Mouse (Mus musculus): ENCODE data around the gene E130114P18Rik.

E130114P18Rik gene

DNA sequence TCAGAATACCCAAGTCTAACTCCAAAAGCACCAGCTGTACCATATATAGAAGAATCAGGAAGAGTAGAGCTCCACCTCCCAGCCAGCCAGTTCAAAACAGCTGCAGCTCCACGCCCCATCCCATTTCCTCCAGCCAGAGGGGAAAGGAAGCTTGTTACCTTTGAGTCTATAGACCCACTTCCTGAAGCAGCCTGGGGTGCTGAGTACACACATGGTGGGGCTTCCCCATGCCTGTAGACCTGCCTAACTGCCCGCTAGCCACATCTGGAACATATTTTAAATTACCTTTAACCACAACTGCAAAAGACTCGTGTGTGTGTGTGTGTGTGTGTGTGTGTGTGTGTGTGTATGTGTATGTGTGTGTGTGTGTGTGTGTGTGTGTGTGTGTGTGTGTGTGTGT lies 120.3 kb downstream of the E130114P18Rik start:
- in situ Hi-C loops (cut with MboI): no loop called here

DNA sequence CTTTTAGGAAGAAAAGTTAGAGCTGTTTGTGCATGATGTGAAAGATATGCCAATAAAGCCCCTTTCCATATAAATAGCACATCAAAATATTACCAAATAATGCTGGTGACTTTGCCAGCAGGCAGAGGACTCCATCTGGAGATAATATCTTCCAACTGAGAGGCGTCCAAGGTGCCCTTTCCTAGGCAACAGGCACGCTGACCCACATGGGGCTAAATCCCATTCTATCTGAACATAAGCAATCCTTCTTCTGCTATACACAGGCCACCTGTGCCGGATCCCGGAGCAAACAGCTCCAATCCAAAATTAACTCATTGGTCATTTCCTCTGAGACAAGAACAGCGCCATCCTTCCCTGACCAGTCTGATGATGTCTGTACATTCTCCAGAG lies 128.3 kb downstream of the E130114P18Rik start:
- in situ Hi-C loops (cut with MboI): no loop called here

DNA sequence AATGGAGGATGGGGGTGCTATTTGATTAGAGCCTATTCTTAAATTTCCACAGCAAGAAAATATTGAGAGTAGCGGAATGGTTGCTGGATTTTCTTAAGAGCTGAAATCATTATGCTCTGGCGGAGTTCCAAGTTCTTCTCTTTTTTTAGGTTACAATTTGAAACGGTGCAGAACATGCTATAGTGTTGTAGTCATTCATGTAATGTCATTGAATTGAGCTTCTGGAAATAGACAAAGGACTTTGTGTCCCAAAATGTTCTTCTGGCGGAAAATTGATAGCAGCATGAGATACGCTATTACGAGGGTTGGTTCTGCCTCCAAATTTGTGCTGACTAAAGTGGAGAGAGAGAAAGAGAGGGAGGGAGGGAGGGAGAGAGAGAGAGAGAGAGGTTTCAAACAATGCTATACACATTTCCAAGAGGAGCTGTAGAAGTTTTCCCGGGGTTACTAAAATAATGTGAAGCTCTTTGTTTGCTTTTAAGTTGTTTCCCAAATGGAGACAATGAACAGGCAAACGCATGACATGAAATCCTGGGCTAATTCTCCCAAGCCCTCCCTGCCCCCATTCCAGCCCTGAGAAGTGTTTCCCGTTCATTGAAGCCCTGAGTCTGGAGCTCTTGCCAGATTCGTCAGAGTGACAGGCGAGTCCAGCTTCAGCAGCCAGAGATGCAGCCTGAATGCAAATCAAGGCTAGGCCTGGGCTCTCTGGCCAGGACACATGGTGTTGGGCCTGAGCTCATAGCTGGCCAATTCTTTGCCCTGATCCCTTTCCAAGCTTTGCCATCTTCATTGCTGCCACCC lies 128.9 kb downstream of the E130114P18Rik start:
- in situ Hi-C loops (cut with MboI): no loop called here

GRCm38 (mm10) chr4:97648436-97648707 lies 129.5 kb downstream of the E130114P18Rik start:
- in situ Hi-C loops (cut with MboI): no loop called here

DNA sequence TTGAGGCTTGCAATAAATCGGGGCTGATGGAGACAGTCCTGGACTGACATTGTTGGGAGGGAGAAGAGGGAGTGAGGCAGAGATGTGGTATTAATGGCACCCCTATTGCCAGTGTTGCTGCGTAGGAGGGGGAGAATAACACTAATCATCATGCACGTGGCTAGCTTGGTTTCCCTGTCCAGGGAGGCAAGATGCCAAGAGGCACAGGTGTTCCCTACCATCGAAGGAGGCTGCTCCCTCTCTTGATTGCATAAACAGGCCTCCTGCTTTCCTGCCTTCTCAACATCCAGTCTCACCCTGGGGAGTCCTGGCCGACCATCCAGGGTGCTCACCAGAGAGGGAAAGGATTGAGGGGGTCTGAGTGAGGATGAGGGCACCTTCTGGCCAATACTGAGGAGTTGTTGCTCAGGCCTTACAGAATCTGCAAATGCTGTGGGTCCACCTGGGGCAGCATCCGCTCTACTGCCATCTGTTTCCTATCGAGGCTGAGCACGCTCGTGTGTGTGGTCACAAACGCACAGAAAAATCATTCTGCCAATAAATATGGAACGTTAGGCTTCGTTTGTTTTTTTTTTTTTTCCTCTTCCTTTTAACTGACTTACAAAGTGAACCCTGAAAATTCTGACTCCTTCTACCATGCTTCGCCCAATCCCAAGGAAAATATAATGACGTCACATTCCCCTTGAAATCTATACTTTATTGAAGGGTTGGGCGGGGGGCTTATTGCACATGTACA lies 130.0 kb downstream of the E130114P18Rik start:
- in situ Hi-C loops (cut with MboI): no loop called here

GRCm38 (mm10) chr4:97647236-97647635 lies 130.6 kb downstream of the E130114P18Rik start:
- in situ Hi-C loops (cut with MboI): no loop called here

- in situ Hi-C loops (cut with MboI): no loop called here
These were observed 137.5 kb downstream of the E130114P18Rik start for GRCm38 (mm10) chr4:97640385-97640784.

- in situ Hi-C loops (cut with MboI): no loop called here
These were observed 141.3 kb downstream of the E130114P18Rik start for GRCm38 (mm10) chr4:97636569-97636968.

DNA sequence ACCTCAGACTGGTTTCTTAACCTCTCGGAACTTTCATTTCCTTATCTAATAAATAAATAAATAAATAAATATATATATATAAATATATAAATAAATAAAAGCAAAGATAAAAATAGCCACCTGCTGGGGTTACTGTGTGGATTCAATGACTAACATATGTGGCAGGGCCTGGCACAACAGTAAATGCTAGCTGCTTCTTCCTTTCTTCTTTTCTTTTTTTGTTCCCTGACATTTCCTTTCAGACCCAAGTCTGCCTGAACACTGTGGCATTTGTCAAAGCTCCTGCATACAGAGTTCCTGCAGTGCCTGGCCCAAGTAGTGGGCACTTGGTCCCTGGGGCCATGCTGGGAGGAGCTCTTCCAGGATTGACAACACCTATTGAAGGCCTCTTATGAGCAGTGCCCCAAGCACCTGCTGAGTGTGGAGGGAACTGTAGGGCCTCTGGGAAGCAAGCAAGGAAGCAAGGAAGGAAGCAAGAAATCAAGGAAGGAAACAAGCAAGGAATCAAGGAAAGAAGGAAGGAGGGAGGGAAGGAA lies 142.1 kb downstream of the E130114P18Rik start:
- in situ Hi-C loops (cut with MboI): no loop called here

- in situ Hi-C loops (cut with MboI): no loop called here
These were observed 142.6 kb downstream of the E130114P18Rik start for GRCm38 (mm10) chr4:97635296-97635755.

- in situ Hi-C loops (cut with MboI): no loop called here
These were observed 148.8 kb downstream of the E130114P18Rik start for GRCm38 (mm10) chr4:97628881-97629605.

- in situ Hi-C loops (cut with MboI): no loop called here
These were observed 151.7 kb downstream of the E130114P18Rik start for GRCm38 (mm10) chr4:97626002-97626720.

GRCm38 (mm10) chr4:97623165-97623564 lies 154.7 kb downstream of the E130114P18Rik start:
- in situ Hi-C loops (cut with MboI): no loop called here

DNA sequence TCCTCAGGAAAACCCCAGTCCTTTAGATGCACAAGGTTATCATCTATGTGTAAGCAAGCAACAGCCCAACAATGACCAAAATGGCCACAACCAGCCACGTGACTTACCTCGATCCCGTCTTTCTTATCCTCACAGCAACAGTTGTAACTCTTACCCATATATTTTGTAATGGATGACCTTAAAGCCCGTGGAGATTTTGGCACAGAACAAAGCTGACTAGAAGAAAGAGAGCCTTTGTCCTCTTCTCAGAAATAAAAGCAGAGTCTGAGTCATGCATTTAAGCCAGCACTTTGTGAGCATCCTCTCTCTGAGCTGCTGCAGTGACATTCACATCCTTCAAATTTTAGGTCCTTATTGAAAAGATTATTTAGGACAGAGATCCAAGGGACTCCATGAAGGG lies 156.1 kb downstream of the E130114P18Rik start:
- in situ Hi-C loops (cut with MboI): no loop called here

DNA sequence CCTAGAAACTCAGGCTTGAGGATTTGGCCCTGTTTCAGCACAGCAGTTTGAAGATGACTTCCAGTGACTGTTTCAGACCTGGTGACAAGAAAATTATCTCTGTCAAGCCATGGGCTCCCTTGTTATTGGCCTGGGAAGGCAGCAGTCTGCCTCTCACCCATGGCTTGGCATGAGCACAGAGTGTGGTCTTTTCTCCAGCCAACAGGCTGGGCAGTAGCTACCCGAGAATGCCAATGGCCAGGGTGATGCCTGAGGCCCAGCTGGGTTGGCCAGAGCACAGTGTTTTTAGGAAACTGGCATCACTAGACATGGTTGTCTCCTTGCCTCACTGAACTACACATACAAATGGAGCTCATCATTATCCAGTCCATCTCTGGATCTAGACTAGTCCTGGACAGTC lies 157.5 kb downstream of the E130114P18Rik start:
- in situ Hi-C loops (cut with MboI): no loop called here

DNA sequence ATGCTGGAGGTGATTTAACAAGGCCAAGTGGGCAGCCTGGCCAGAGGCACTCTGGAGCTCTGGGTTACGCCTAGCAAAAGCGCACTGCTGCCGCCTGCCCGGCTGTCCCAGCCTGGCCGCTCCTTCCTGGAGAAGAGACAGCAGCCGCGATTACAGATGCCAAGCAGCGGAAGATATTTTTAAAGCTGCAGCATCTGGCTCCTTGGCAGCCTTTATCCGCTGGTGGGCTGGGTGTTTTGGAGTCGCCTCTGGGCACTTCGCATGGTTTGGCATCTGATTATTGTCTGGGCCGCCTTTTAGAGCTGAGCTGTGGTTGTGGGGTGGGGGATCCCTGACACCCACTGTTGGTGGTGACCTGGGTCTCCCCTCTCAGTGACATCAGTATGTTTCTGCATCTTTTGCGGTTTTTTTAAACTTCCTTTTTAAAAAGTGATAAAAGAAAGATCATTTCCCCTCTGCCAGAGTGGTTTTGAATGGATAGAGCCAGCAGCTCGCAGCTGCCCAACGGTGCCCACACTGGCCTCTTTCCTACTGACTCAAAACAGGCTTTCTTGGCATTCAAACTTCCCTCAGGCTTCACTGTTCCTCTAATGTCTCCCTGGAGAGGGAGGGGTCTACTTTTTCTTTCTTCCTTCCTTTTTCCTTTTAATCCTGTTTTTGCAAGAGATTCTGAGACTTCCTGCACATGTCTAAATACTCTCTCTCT lies 159.1 kb downstream of the E130114P18Rik start:
- in situ Hi-C loops (cut with MboI): no loop called here

GRCm38 (mm10) chr4:97615031-97615430 lies 162.8 kb downstream of the E130114P18Rik start:
- in situ Hi-C loops (cut with MboI): no loop called here

GRCm38 (mm10) chr4:97611251-97611847 lies 166.5 kb downstream of the E130114P18Rik start:
- in situ Hi-C loops (cut with MboI): no loop called here

- in situ Hi-C loops (cut with MboI): no loop called here
These were observed 167.8 kb downstream of the E130114P18Rik start for GRCm38 (mm10) chr4:97609831-97610727.

- in situ Hi-C loops (cut with MboI): no loop called here
These were observed 168.5 kb downstream of the E130114P18Rik start for GRCm38 (mm10) chr4:97609329-97609728.

Measured in mature B cell (primary cell).